Mouse (Mus musculus) forebrain, embryonic 16.5 days (tissue): ENCODE data around the gene Zbtb20. TPM values are rescaled to one million over a fixed set of nuclear protein-coding genes. Genes with fewer than 3 reads are reported as not detected.

ENCODE experiments used
- ATAC-seq: fragments of 200-750 bp; cut with Nextera tagmentation; 2 replicates; pipeline ENCODE4 v1.8.0; 2017; ENCODE audit warnings: mild to moderate bottlenecking, moderate library complexity
- H3K27ac ChIP-seq: fragments of 300-500 bp; sonication (generic); 2 replicates; pipeline ENCODE4 v1.5.1; 2014; ENCODE audit warnings: low read length, control low read depth
- H3K27me3 ChIP-seq: fragments of 300-500 bp; sonication (generic); replicated peaks from 2 replicates; pipeline ENCODE4 v1.6.1; 2014; ENCODE audit warnings: low read length; ENCODE audit not compliant: control insufficient read depth, insufficient read depth
- H3K36me3 ChIP-seq: fragments of 300-500 bp; sonication (generic); 2 replicates; pipeline ENCODE4 v1.6.1; 2014; ENCODE audit not compliant: control insufficient read depth, insufficient read depth
- H3K4me1 ChIP-seq: fragments of 300-500 bp; sonication (generic); replicated peaks from 2 replicates; pipeline ENCODE4 v1.6.1; 2014; ENCODE audit warnings: low read length; ENCODE audit not compliant: control insufficient read depth, insufficient read depth
- H3K4me2 ChIP-seq: fragments of 300-500 bp; sonication (generic); 2 replicates; pipeline ENCODE4 v1.6.1; 2014; ENCODE audit warnings: mild to moderate bottlenecking, low read length, control low read depth
- H3K4me3 ChIP-seq: fragments of 300-500 bp; sonication (generic); replicated peaks from 2 replicates; pipeline ENCODE4 v1.5.1; 2014; ENCODE audit warnings: mild to moderate bottlenecking, low read length, control low read depth
- H3K9ac ChIP-seq: fragments of 300-500 bp; sonication (generic); replicated peaks from 2 replicates; pipeline ENCODE4 v1.6.1; 2014; ENCODE audit warnings: low read depth, low read length, control low read depth
- H3K9me3 ChIP-seq: fragments of 300-500 bp; sonication (generic); 2 replicates; pipeline ENCODE4 v1.6.1; 2016; ENCODE audit warnings: low read length; ENCODE audit not compliant: control insufficient read depth
- WGBS: fragments of 180-500 bp; shearing (Covaris S2); extraction: QIAGEN DNeasy Blood & Tissue Kit; methylation state at CpG from one replicate; pipeline ENCODE4 v1.1.7; 2014; 5-methylcytosine and 5-hydroxymethylcytosine counted together
- polyA plus RNA-seq: library from polyadenylated mRNA; unstranded; fragments of >200 nt; fragmentation: Nextera tagmentation; extraction: Ambion mirVana; gene quantifications from 2 replicates; pipeline ENCODE4 v1.2.1, GENCODE M21; 2015

Gene Zbtb20
- polyA plus RNA-seq, 1 experiment from 2014 or later, result 126 TPM

GRCm38 (mm10) chr16:43539659-43540096 is 664.0 kb downstream of the Zbtb20 start:
- 38% methylated on average over 12 of the region's 12 CpGs for WGBS
- no peak overlapping the region for H3K9ac ChIP-seq
- peak; percentile 80 for ATAC-seq
- H3K36me3 ChIP-seq, result no peaks in the 10 kb centered on the region
- no peaks in the 10 kb centered on the region for H3K9me3 ChIP-seq
- no peak overlapping the region for H3K4me3 ChIP-seq
- no peaks in the 10 kb centered on the region for H3K27me3 ChIP-seq
- peak overlapping the region; percentile 68 for H3K27ac ChIP-seq
- H3K4me1 ChIP-seq, result peaks cover 15% of the 10 kb centered on the region; the same call in 1 of the 2 replicates
- H3K4me2 ChIP-seq, result no peak overlapping the region

- Histone ChIP-seq H3K27ac (no peak overlapping the region; the same call in 1 of the 2 replicates), H3K27me3 (no peaks in the 10 kb centered on the region), H3K4me3 (no peak overlapping the region), H3K36me3 (no peaks in the 10 kb centered on the region), H3K9me3 (no peaks in the 10 kb centered on the region), H3K4me1 (peaks cover 15% of the 10 kb centered on the region; the same call in 1 of the 2 replicates), H3K4me2 (no peak overlapping the region), H3K9ac (no peak overlapping the region)
- WGBS, result 21% methylated on average over 3 of the region's 3 CpGs
- peak; percentile 82 for ATAC-seq
Measured at GRCm38 (mm10) chr16:43540108-43540507, 664.4 kb downstream of the Zbtb20 start.

GRCm38 (mm10) chr16:43540546-43541167 is 665.0 kb downstream of the Zbtb20 start:
- ATAC-seq, result no peak

GRCm38 (mm10) chr16:43545261-43545660 is 669.6 kb downstream of the Zbtb20 start:
- H3K9ac ChIP-seq, result no peak overlapping the region
- H3K4me1 ChIP-seq, result peaks cover 43% of the 10 kb centered on the region
- no peaks in the 10 kb centered on the region for H3K36me3 ChIP-seq
- 91% methylated on average over 4 of the region's 4 CpGs for WGBS
- H3K27me3 ChIP-seq, result no peaks in the 10 kb centered on the region
- H3K4me2 ChIP-seq, result no peak overlapping the region
- ATAC-seq, result no peak
- no peak overlapping the region for H3K27ac ChIP-seq
- H3K4me3 ChIP-seq, result no peak overlapping the region
- H3K9me3 ChIP-seq, result no peaks in the 10 kb centered on the region

More at GRCm38 (mm10) chr16:43540546-43541167, 665.0 kb downstream of the Zbtb20 start:
- no peak overlapping the region for H3K27ac ChIP-seq
- no peaks in the 10 kb centered on the region for H3K9me3 ChIP-seq
- H3K4me2 ChIP-seq, result no peak overlapping the region
- no peaks in the 10 kb centered on the region for H3K27me3 ChIP-seq
- peaks cover 15% of the 10 kb centered on the region; the same call in 1 of the 2 replicates for H3K4me1 ChIP-seq
- H3K4me3 ChIP-seq, result no peak overlapping the region
- H3K36me3 ChIP-seq, result no peaks in the 10 kb centered on the region
- H3K9ac ChIP-seq, result no peak overlapping the region
- WGBS, result 94% methylated on average over 10 of the region's 10 CpGs

- peaks cover 41% of the 10 kb centered on the region for H3K4me1 ChIP-seq
- H3K9me3 ChIP-seq, result no peaks in the 10 kb centered on the region
- 27% methylated on average over 19 of the region's 19 CpGs for WGBS
- H3K4me3 ChIP-seq, result no peak overlapping the region
- H3K9ac ChIP-seq, result no peak overlapping the region
- H3K36me3 ChIP-seq, result no peaks in the 10 kb centered on the region
- H3K27ac ChIP-seq, result peak overlapping the region; percentile 38
- no peaks in the 10 kb centered on the region for H3K27me3 ChIP-seq
- ATAC-seq, result peak; percentile 18; the same call in 1 of the 2 replicates
- H3K4me2 ChIP-seq, result no peak overlapping the region
Measured at GRCm38 (mm10) chr16:43547323-43548180, 671.9 kb downstream of the Zbtb20 start.

GRCm38 (mm10) chr16:43548774-43549173 is 673.1 kb downstream of the Zbtb20 start:
- no peak for ATAC-seq
- H3K9ac ChIP-seq, result no peak overlapping the region
- H3K4me3 ChIP-seq, result no peak overlapping the region
- H3K27me3 ChIP-seq, result no peaks in the 10 kb centered on the region
- peaks cover 41% of the 10 kb centered on the region for H3K4me1 ChIP-seq
- no peak overlapping the region; the same call in 1 of the 2 replicates for H3K27ac ChIP-seq
- no peak overlapping the region for H3K4me2 ChIP-seq
- H3K36me3 ChIP-seq, result no peaks in the 10 kb centered on the region
- H3K9me3 ChIP-seq, result no peaks in the 10 kb centered on the region
- 49% methylated on average over 5 of the region's 5 CpGs for WGBS

GRCm38 (mm10) chr16:43549425-43550089 is 673.9 kb downstream of the Zbtb20 start:
- peak overlapping the region; percentile 26; the same call in 1 of the 2 replicates for H3K27ac ChIP-seq
- 36% methylated on average over 9 of the region's 9 CpGs for WGBS

GRCm38 (mm10) chr16:43552443-43552842 is 676.8 kb downstream of the Zbtb20 start:
- Histone ChIP-seq H3K27ac (no peak overlapping the region), H3K4me1 (peaks cover 33% of the 10 kb centered on the region), H3K4me2 (no peak overlapping the region), H3K9me3 (no peaks in the 10 kb centered on the region), H3K9ac (no peak overlapping the region), H3K36me3 (no peaks in the 10 kb centered on the region), H3K27me3 (no peaks in the 10 kb centered on the region), H3K4me3 (no peak overlapping the region)
- ATAC-seq, result peak; percentile 54; the same call in 1 of the 2 replicates
- WGBS, result 71% methylated on average over 1 of the region's 1 CpGs

More at GRCm38 (mm10) chr16:43549425-43550089, 673.9 kb downstream of the Zbtb20 start:
- H3K9me3 ChIP-seq, result no peaks in the 10 kb centered on the region
- peak; percentile 52; the same call in 1 of the 2 replicates for ATAC-seq
- peaks cover 41% of the 10 kb centered on the region for H3K4me1 ChIP-seq
- no peaks in the 10 kb centered on the region for H3K36me3 ChIP-seq
- no peak overlapping the region for H3K4me3 ChIP-seq
- H3K27me3 ChIP-seq, result no peaks in the 10 kb centered on the region
- no peak overlapping the region for H3K9ac ChIP-seq
- H3K4me2 ChIP-seq, result no peak overlapping the region

- no peaks in the 10 kb centered on the region for H3K9me3 ChIP-seq
- no peak overlapping the region for H3K4me2 ChIP-seq
- WGBS, result 42% methylated on average over 5 of the region's 5 CpGs
- H3K9ac ChIP-seq, result no peak overlapping the region
- ATAC-seq, result no peak
- peak overlapping the region; percentile 75 for H3K27ac ChIP-seq
- no peaks in the 10 kb centered on the region for H3K36me3 ChIP-seq
- no peaks in the 10 kb centered on the region for H3K27me3 ChIP-seq
- H3K4me1 ChIP-seq, result peaks cover 10% of the 10 kb centered on the region
- no peak overlapping the region for H3K4me3 ChIP-seq
Measured at GRCm38 (mm10) chr16:43557385-43557784, 681.7 kb downstream of the Zbtb20 start.
